Mouse (Mus musculus) erythroblast, embryonic 14.5 days (primary cell): ENCODE results near the gene Kmt5b. TPM values are rescaled to one million over a fixed set of nuclear protein-coding genes. Genes with fewer than 3 reads are reported as not detected.
A peak's percentile ranks its signal among the peaks of the same experiment; 100 is the strongest.

Experiments
- H3K27me3 ChIP-seq: 2 replicates; pipeline ENCODE4 v1.6.1; 2012; ENCODE audit warnings: inconsistent platforms; ENCODE audit not compliant: control insufficient read depth
- H3K36me3 ChIP-seq: 2 replicates; pipeline ENCODE4 v1.6.1; 2012; ENCODE audit warnings: mild to moderate bottlenecking, inconsistent platforms; ENCODE audit not compliant: control insufficient read depth
- H3K4me1 ChIP-seq: 2 replicates; pipeline ENCODE4 v1.6.1; 2012; ENCODE audit warnings: inconsistent platforms; ENCODE audit not compliant: control insufficient read depth
- H3K4me3 ChIP-seq: replicated peaks from 2 replicates; pipeline ENCODE3; 2012; ENCODE audit warnings: moderate library complexity, mild to moderate bottlenecking, inconsistent platforms
- H3K9me3 ChIP-seq: 2 replicates; pipeline ENCODE4 v1.6.1; 2012; ENCODE audit warnings: low read length, inconsistent platforms, mixed read lengths; ENCODE audit not compliant: control insufficient read depth
- GATA1 ChIP-seq: IDR thresholded peaks from 2 replicates; pipeline ENCODE4 v1.6.1; 2012; ENCODE audit warnings: low read length, inconsistent platforms, mixed read lengths
- TAL1 ChIP-seq: IDR thresholded peaks from 3 replicates; pipeline ENCODE4 v1.6.1; 2012; ENCODE audit warnings: low read length, inconsistent platforms, mixed read lengths
- polyA plus RNA-seq: library from polyadenylated mRNA; stranded (reverse); fragments of >175 nt; gene quantifications from 2 replicates; pipeline ENCODE4 v1.2.3, GENCODE M21; 2012

The Kmt5b gene
- polyA plus RNA-seq, 1 experiment = 0.52 TPM

DNA sequence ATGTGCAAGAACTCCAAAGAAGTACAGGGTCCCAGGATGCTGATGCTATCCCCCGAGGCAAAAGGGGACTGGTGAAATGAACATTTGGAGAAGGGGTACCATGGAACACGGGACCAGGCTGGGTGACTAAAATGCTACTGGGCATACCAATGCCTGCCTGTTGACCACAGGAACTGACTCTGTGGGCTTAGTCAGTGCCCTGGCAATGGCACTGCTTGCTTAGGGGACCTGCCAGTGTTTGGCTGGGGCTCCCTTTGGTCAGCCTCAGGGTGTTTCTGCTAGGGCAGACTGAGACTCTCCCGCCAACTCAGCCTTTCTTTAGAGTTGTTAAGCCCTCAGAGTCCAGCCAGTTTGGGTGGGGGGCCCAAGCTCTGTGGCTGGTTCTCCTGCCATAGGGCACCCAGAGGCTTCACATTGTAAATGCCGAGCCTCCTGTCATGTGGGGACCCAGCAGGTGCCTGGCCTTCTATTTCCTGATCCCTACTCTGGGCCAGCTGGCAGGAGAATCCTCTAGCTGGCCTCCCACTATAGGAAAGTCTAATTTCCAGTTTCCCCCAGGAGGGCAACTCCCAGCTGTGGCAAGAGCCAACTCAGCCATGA lies 1.9 kb upstream of the Kmt5b start:
- H3K36me3 ChIP-seq = peaks cover 4% of the 10 kb centered on the region
- H3K9me3 ChIP-seq = no peaks in the 10 kb centered on the region

DNA sequence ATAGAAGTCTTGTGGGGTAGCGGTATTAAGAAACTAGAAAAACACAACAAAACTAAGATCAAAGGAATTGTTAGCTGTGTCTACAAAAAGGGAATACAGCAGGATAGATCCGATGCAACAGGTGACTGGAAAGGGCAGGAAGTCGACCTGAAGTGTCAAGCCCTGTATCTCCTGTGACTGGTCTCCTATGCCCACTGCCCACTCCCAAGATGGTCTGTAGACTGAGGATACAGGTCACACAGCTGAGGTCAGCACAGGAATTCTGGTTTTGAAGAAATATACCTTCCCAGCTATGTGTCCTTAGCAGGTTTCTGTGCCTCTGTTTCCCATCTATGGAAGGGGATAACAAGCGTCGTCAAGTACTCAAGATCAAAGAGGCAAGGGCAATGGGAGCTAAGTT lies 843 bp upstream of the Kmt5b start:
- peaks cover 6% of the 10 kb centered on the region for H3K36me3 ChIP-seq
- H3K4me3 ChIP-seq = no peak overlapping the region
- peaks cover 20% of the 10 kb centered on the region for H3K4me1 ChIP-seq
- H3K9me3 ChIP-seq = no peaks in the 10 kb centered on the region
- TF ChIP-seq TAL1 (no peak), GATA1 (no peak)
- H3K27me3 ChIP-seq = peaks cover 31% of the 10 kb centered on the region

More for the DNA sequence above, 1.9 kb upstream of the Kmt5b start:
- H3K4me3 ChIP-seq = no peak overlapping the region
- TF ChIP-seq TAL1 (no peak), GATA1 (no peak)
- H3K27me3 ChIP-seq = peaks cover 31% of the 10 kb centered on the region
- peaks cover 20% of the 10 kb centered on the region for H3K4me1 ChIP-seq

DNA sequence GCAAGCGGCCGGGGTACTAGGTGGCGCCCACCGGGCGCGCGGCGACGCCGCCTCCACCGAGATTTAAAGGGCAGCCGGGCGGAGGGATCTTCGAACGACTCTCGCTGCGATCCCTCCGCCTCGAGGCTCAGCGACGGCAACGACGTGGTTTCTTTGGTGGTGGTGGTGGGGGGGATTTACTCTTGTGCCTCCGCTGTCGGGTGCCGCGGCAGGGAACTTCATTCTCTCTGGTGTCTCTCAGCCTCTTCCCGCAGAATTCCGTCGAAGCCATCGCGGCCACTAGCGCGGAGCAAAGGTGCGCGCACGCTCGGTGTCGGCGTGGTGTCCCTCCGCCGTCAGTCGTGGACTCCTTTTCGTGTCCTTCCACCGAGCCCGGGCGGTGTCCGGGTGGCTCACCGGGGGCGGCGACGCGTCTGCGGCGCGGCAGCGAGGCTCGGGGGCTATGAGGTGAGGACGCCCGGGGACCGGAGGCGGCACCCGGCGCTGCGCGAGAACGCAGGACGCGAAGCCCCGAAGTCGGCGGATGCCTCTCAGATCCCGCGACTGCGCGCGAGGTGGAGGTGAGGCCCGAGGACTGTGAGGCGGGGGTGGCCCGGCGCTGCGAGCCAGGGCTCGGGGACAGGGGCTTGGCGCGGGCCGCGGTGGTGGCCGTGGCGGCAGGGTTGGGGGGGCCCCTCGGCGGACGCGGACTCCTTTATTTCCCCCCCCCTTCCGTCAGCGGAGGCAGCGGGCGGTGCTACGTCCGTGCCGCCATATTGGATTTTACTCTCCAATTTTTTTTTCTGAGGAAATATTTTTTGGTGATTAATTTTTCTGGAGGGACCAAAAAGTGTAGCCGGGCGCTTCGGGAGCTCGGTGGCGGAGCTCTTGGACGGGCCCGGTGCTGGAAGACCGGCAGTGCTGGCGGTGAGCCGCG lies 818 bp downstream of the Kmt5b start:
- Histone ChIP-seq H3K36me3 (peaks cover 6% of the 10 kb centered on the region), H3K4me3 (peak overlapping the region; percentile 98), H3K27me3 (peaks cover 31% of the 10 kb centered on the region), H3K4me1 (peaks cover 20% of the 10 kb centered on the region), H3K9me3 (no peaks in the 10 kb centered on the region)
- TF ChIP-seq GATA1 = no peak
- no peak for TF ChIP-seq TAL1

DNA sequence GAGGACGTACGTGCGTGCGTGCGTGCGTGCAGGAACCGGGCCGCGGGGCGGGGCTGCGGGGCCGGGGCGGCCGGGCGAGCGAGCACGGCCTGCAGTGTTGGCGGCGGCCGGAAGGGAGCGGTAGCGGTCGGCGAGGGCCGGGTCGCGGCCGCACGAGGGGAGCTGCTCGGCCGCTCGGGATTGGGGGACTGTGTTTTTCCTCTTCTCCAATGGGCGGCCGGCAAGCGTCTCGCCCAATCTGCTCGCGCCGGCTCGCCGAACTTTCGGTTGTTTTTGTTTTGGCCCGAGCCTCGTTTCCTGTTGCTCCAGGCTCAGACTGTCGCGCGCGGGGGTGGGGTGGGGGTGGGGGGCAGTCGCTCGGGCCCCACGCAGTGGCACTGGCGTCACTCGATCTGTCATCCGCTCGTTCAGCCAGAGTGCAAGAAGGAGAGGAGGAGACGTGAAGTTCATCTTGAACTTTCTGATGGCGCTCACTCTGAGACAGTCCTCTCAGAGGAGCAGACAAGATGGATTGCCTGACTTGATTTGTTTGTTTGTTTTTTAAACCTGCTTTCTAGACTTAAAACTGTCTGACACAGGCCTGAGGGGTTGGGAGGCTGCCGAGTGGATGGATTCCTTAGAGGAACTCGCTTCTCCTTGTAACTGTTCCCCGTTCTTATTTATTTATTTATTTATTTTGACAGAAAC lies 1.6 kb downstream of the Kmt5b start:
- Histone ChIP-seq H3K36me3 (peaks cover 6% of the 10 kb centered on the region), H3K27me3 (peaks cover 27% of the 10 kb centered on the region), H3K4me3 (peak overlapping the region; percentile 98), H3K4me1 (peaks cover 20% of the 10 kb centered on the region), H3K9me3 (no peaks in the 10 kb centered on the region)
- no peak for TF ChIP-seq GATA1
- no peak for TF ChIP-seq TAL1

DNA sequence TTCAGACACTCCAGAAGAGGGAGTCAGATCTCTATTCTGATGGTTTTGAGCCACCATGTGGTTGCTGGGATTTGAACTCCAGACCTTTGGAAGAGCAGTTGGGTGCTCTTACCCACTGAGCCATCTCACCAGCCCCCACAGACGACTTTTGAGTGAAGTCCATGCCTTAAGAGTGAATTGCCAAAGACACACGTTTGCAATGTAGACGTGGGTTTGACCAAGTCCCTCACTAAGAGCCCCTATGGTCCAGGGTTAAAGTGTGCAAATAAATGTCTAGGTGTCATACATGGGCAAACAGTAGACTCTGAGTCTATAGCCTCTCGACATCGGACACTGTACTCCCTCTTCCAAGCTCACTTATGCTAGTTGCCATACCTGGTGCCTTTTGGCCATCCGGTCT lies 2.3 kb downstream of the Kmt5b start:
- peaks cover 6% of the 10 kb centered on the region for H3K36me3 ChIP-seq
- TF ChIP-seq GATA1 = no peak
- no peak for TF ChIP-seq TAL1
- H3K27me3 ChIP-seq = peaks cover 27% of the 10 kb centered on the region
- H3K4me3 ChIP-seq = peak overlapping the region; percentile 98
- H3K4me1 ChIP-seq = peaks cover 20% of the 10 kb centered on the region
- H3K9me3 ChIP-seq = no peaks in the 10 kb centered on the region

DNA sequence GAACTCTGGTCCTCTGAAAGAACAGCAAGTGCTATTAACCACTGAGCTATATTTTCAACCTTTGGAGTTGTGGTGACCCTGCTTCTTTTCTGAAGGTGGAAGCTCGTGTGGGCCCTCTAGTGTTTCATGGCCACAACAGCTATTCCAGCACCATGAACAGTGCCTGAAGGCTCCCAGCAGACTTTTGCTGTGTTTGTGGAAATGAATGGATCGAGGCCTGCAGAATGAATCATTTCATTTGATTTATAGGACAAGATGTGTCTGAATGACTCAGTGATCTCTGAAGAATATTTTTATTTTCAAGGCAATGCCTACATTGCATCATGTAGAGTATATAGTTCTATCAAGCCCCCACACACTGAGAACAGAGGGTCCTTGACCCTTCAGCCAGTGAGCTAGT lies 6.9 kb downstream of the Kmt5b start:
- no peaks in the 10 kb centered on the region for H3K27me3 ChIP-seq
- peaks cover 8% of the 10 kb centered on the region for H3K36me3 ChIP-seq
- no peak for TF ChIP-seq GATA1
- no peaks in the 10 kb centered on the region for H3K9me3 ChIP-seq
- H3K4me1 ChIP-seq = peaks cover 9% of the 10 kb centered on the region
- no peak overlapping the region for H3K4me3 ChIP-seq

DNA sequence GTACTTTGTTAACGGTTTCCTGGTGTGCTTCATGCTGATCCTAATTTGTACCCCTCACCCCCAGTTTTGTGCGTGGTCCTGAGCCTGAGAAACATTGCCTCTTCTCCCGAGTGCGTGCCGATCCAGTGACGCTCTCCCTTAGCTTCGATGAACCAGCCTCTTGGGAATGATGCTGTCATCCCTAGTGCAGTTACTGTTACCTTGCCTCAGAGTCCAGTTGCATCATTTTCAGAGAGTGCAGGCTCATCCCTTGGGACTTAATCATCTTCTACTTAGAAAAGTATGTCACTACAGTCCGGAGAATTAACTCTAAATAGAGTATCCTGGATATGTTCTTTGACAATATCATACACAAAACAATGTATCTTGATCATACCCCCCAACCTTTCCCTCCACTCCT lies 11.5 kb downstream of the Kmt5b start:
- Histone ChIP-seq H3K27me3 (no peaks in the 10 kb centered on the region), H3K4me3 (no peak overlapping the region), H3K36me3 (peaks cover 7% of the 10 kb centered on the region), H3K4me1 (peaks cover 4% of the 10 kb centered on the region; the same call in 1 of the 2 replicates), H3K9me3 (no peaks in the 10 kb centered on the region)
- TF ChIP-seq TAL1 (no peak), GATA1 (no peak)

DNA sequence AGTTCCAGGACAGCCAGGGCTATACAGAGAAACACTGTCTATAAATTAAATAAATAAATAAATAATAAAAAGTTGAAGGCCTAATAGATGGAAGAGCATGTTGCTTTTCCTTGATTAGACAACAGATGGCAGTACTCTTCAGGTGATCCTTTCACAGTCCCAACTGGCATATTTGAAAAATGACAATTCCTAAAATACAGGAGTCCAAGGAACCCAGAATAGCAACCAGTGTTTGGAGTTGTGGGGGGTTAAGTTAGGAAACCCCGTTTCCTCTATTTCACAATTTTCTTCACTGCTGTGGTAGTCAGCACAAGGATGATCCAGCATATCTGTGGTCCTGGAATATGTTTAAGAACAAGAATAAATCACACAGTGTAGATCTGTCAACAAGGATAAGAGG lies 22.9 kb downstream of the Kmt5b start:
- no peaks in the 10 kb centered on the region for H3K27me3 ChIP-seq
- H3K4me1 ChIP-seq = peaks cover 6% of the 10 kb centered on the region
- H3K4me3 ChIP-seq = no peak overlapping the region
- H3K36me3 ChIP-seq = peaks cover 45% of the 10 kb centered on the region
- no peak for TF ChIP-seq TAL1
- no peak for TF ChIP-seq GATA1
- H3K9me3 ChIP-seq = no peaks in the 10 kb centered on the region

DNA sequence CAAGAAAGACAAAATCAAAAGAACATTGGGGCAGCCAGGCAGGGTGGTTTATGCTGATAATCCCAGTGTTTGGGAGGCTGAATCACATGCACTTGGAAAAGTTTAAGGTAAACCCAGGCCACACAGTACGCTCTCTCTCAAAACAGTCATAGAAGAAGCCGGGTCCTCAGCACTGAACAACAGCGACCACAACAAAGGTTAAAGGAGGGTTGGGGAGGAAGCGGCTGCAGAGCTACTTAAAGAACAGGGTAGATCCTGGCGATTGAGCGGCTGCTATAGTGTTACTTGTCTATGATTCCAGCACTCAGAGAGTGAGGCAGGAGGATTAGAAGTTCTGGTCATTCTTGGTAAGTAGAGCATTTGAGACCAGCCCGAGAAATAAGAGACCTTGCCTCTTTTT lies 38.3 kb downstream of the Kmt5b start:
- no peaks in the 10 kb centered on the region for H3K9me3 ChIP-seq
- no peak for TF ChIP-seq GATA1
- TF ChIP-seq TAL1 = no peak
- peaks cover 81% of the 10 kb centered on the region for H3K36me3 ChIP-seq
- H3K4me1 ChIP-seq = no peaks in the 10 kb centered on the region
- no peak overlapping the region for H3K4me3 ChIP-seq
- no peaks in the 10 kb centered on the region for H3K27me3 ChIP-seq
